Mouse (Mus musculus) lung, postnatal 0 days (tissue): ENCODE results near the gene Fanci.

Experiments
- CTCF ChIP-seq: IDR thresholded peaks from 2 replicates; pipeline ENCODE4 v1.5.1; 2016; ENCODE audit warnings: antibody characterized with exemption, mild to moderate bottlenecking
- EP300 ChIP-seq: IDR thresholded peaks from 2 replicates; pipeline ENCODE4 v1.6.1; 2016; ENCODE audit warnings: antibody characterized with exemption, mild to moderate bottlenecking, control low read depth

DNA sequence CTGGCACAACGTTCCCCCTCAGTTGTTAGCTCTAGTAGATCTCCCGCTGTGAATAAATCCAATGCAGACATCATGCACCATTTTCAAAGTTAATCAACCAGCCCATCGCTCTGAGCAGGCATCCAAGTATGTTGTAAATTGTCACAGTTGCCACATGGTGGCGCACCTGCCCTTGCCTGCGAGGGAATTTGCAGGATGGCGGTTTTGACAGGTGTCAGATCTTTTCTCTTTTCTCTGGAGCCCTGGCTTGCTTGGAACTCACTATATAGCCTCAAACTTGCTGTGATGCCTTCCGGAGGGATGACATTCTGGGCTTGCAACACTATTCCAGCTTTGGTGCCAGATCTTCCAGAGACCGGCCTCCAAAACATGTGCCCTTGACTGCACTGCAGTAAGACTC, 102.2 kb downstream of the Fanci start:
- TF ChIP-seq CTCF (peak; percentile 88), EP300 (no peak)
